19 mouse cellular contexts compared by ENCODE assay signal in genomic region chr17:73195074-73195723, GRCm38 (mm10).
DNase-seq lines count a peak whose midpoint lies in the region; ATAC-seq and TF ChIP-seq lines count a peak whose summit lies in the region.
"Had no signal": no experiment of that assay in that cellular context is flagged by ENCODE, and none has a peak within 500 bp of the region (broad histone marks: within the 10 kb centered on the region; RNA-seq: fewer than 3 reads in every experiment).

No protein-coding gene starts in this region.

- DNase-seq in heart, postnatal 36 days = no peak
- DNase-seq in lung, postnatal 10 days = peak; percentile 12
- DNase-seq in lung, postnatal 36 days = no peak
- DNase-seq in adrenal gland, postnatal 14 days = peak; percentile 19
- no peak for DNase-seq in hindbrain, postnatal 0 days (ENCODE audit: low spot score)
- no peak for DNase-seq in cerebellum, adult 11 months
- DNase-seq: forebrain, postnatal 0 days; kidney, postnatal 14 days; spleen, adult 18-20 months; thymus, adult 18-20 months had no signal

- H3K4me1 ChIP-seq in heart, embryonic 13.5 days = peaks cover 11% of the 10 kb centered on the region
- H3K4me1 ChIP-seq in hindbrain, postnatal 0 days (ENCODE audit: insufficient read depth, low read length) = no peaks in the 10 kb centered on the region
- H3K4me1 ChIP-seq: hindbrain, embryonic 15.5 days; limb, embryonic 13.5 days; neural tube, embryonic 12.5 days had no signal

- 68% methylated on average over 2 of the region's 2 CpGs for WGBS in heart, embryonic 13.5 days
- 77% methylated on average over 2 of the region's 2 CpGs for WGBS in hindbrain, postnatal 0 days

- H3K4me2 ChIP-seq in heart, embryonic 13.5 days = no peak overlapping the region
- no peak overlapping the region for H3K4me2 ChIP-seq in hindbrain, postnatal 0 days (ENCODE audit: low read depth, low read length)
- H3K4me2 ChIP-seq: hindbrain, embryonic 15.5 days; limb, embryonic 13.5 days; neural tube, embryonic 12.5 days had no signal

- no peak overlapping the region for H3K9ac ChIP-seq in heart, embryonic 13.5 days
- H3K9ac ChIP-seq in hindbrain, postnatal 0 days (replicated peaks; ENCODE audit: low read length) = no peak overlapping the region
- H3K9ac ChIP-seq: forebrain, postnatal 0 days; hindbrain, embryonic 15.5 days; limb, embryonic 13.5 days; liver, embryonic 14.5 days; neural tube, embryonic 12.5 days had no signal

- no peaks in the 10 kb centered on the region for H3K27me3 ChIP-seq in heart, embryonic 13.5 days (replicated peaks)
- no peaks in the 10 kb centered on the region for H3K27me3 ChIP-seq in hindbrain, postnatal 0 days (ENCODE audit: insufficient read depth, low read length)
- H3K27me3 ChIP-seq: hindbrain, embryonic 15.5 days; limb, embryonic 13.5 days; megakaryocyte, embryonic 14.5 days; neural tube, embryonic 12.5 days had no signal

- intact Hi-C loops in heart, postnatal 36 days (cut with DNase I) = loop anchor here (5.0 to 10.0 kb wide), 2 partner anchors 102 to 300 kb away; no protein-coding TSS in a partner anchor

- no peak overlapping the region for H3K4me3 ChIP-seq in heart, embryonic 13.5 days
- H3K4me3 ChIP-seq in hindbrain, postnatal 0 days (ENCODE audit: low read length) = no peak overlapping the region
- H3K4me3 ChIP-seq: hindbrain, embryonic 15.5 days; limb, embryonic 13.5 days; megakaryocyte, embryonic 14.5 days; neural tube, embryonic 12.5 days had no signal

- H3K36me3 ChIP-seq in heart, embryonic 13.5 days = peaks cover 37% of the 10 kb centered on the region
- H3K36me3 ChIP-seq in hindbrain, postnatal 0 days (ENCODE audit: insufficient read depth, low read length) = no peaks in the 10 kb centered on the region
- H3K36me3 ChIP-seq: neural tube, embryonic 12.5 days had no signal

- no peak for ATAC-seq in heart, embryonic 13.5 days (ENCODE audit: extremely low read depth, insufficient number of reproducible peaks, low FRiP score, low TSS enrichment)
- ATAC-seq in hindbrain, postnatal 0 days = no peak
- ATAC-seq: CD4-positive, CD25-positive, alpha-beta regulatory T cell, adult 4 months; forebrain, postnatal 0 days; intestine, postnatal 0 days had no signal

- H3K27ac ChIP-seq in heart, embryonic 13.5 days (replicated peaks) = peak overlapping the region; percentile 39; the same call in 1 of the 2 replicates
- no peak overlapping the region for H3K27ac ChIP-seq in hindbrain, postnatal 0 days
- H3K27ac ChIP-seq: hindbrain, embryonic 15.5 days; limb, embryonic 13.5 days; liver, embryonic 14.5 days; neural tube, embryonic 12.5 days had no signal

- no peak for TF ChIP-seq CTCF in hindbrain, postnatal 0 days (IDR thresholded peaks at IDR 0.05; ENCODE audit: low read depth)

- H3K9me3 ChIP-seq in heart, embryonic 13.5 days = no peaks in the 10 kb centered on the region
- H3K9me3 ChIP-seq in hindbrain, postnatal 0 days (ENCODE audit: low read length) = no peaks in the 10 kb centered on the region
- H3K9me3 ChIP-seq: G1E; hindbrain, embryonic 15.5 days; limb, embryonic 13.5 days; megakaryocyte, embryonic 14.5 days; neural tube, embryonic 12.5 days had no signal

Comparison
In these comparisons a context has a peak if more than half of its experiments do, and no peak if none do; other contexts are left out.
1. DNase-seq: peak in lung, postnatal 10 days (single experiment) and adrenal gland, postnatal 14 days (single experiment); none in heart, postnatal 36 days (0 of 2), lung, postnatal 36 days (single experiment), hindbrain, postnatal 0 days (single experiment) and cerebellum, adult 11 months (single experiment).